Mouse (Mus musculus): ENCODE measurements at regions not wholly inside any gene's neighbourhood (a gene's known extent, or its start where the extent isn't known, plus 50 kb on each side); places are given as distances from the start of the nearest gene placed in this dataset.
"Not testable (repeated sequence)": the region's sequence is repeated elsewhere in the genome, so short reads cannot be mapped to it uniquely, and the experiment has no call there.

DNA sequence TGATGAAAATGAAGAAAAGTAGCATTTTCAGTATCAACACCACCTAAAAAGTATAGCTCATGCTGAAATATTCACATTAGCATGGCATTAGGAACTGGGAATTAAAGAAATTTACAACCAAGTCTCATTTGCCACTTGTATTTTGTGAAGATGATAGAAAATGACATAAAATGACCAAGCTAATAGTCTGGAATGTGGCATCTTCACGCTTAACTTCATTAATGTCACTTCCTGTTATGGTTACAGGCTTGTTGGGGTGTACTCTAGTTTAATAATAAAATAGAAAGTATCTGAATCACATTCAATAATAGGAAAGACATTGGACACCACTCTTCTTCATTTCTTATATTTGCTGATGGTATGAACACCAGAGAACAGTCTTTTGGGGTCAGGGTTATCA lies 167.1 kb downstream of the Pcdh17 start:
- no peak for DNase-seq

- DNase-seq: no peak
These were observed 169.2 kb downstream of the Pcdh17 start for GRCm38 (mm10) chr14:84612551-84612950.

GRCm38 (mm10) chr14:84645026-84645425 lies 201.7 kb downstream of the Pcdh17 start:
- no peak for DNase-seq

DNA sequence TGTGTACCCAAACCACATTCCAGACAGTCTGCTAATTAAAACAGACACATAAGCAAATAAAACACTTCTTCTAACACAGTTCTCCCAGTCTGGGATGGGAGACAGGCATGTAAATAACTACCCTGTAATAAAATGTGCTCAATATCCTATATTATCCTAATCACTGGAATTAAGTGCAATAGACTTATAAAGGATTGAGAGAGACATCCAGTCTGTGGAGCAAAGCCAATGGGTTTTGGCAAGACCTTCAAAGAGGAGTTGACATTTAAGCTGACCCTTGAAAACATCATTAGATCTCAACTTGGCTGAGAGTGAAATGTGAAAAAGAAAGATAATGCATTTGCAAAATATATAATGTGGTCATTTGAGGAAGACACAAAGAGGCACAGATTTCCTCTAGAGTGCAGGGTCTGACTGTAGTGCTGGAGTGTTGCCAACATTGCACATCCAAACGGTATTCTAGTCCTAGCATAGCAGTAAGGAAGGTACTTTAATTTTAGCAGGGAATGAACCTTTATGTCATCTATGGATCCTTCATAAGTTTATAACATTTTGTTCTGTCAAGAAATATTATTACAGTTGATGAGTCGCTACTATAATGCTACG lies 202.7 kb downstream of the Pcdh17 start:
- peak; percentile 37 to 43 for DNase-seq

GRCm38 (mm10) chr14:84659206-84659775 lies 215.9 kb downstream of the Pcdh17 start:
- no peak for DNase-seq

GRCm38 (mm10) chr14:84667685-84668084 lies 224.3 kb downstream of the Pcdh17 start:
- not testable (repeated sequence) for DNase-seq

DNA sequence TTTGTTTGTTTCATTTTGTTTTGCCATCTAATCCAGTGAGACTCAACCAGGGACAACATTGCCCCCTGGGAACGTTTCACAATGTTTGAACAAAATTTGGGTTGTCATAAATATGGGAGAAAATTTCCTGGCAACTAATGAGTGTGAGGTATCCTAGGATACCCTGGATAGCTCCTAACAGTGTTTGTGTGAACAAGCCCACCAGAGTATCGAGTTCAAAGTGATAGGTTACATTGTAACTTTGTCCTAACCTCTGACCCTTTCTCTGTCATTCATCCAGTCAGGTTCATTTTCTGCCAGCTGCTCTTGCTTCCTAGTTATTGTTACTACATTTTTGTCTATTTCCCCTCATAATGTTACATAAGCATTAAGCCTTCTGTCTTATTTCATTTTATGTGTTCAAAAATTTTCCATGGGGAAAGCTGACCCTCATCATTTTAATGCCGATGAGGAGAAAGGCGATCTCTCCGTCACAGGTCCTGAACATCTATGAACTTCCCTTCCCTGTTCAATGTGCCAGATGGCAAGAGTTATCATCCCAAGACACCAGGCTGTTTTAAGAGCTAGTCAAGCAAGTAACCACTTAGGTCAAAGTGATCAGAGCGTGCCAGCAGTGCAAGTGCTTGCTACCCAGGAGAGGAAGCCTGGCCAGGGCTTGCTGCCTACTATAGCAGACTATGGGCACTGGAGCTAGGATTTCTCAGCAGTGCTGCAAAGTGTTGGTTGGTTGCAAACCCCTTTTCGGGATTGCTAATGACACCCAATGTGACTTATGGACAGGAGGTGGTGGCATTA lies 228.5 kb downstream of the Pcdh17 start:
- peak; percentile 74 to 83 for DNase-seq

DNA sequence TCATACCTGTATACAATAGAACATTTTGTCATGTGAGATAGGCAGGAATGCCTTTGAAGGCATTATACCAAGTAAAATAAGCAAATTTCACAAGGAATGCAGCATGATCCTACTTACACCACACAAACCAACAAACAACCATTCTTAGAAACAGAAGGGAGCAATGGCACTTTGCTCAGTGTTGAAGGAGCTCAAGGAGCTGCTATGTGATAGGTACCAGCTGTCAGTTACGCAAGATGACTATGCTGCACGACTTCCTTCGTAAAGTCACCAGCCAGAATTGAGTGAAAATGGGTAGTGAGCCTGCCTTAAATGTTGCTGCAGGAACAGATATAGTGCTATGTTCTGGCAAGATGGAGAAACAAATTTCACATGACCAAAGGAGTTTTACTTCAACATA lies 243.5 kb downstream of the Pcdh17 start:
- DNase-seq: no peak

GRCm38 (mm10) chr14:84690810-84691209 lies 247.4 kb downstream of the Pcdh17 start:
- DNase-seq: no peak

Data from cerebellum, postnatal 10 days (tissue).